Comparison of ENCODE assay signal across 22 mouse cellular contexts in genomic region chr8:125986999-125987589, GRCm38 (mm10). TPM values are rescaled to one million over a fixed set of nuclear protein-coding genes. Genes with fewer than 3 reads are reported as not detected.
A peak's percentile ranks its signal among the peaks of the same experiment; 100 is the strongest.
DNase-seq lines count a peak whose midpoint lies in the region; ATAC-seq and TF ChIP-seq lines count a peak whose summit lies in the region.
"Had no signal": no experiment of that assay in that cellular context is flagged by ENCODE, and none has a peak within 500 bp of the region (broad histone marks: within the 10 kb centered on the region; RNA-seq: fewer than 3 reads in every experiment).

No protein-coding gene starts in this region.

- H3K27me3 ChIP-seq in forebrain, embryonic 10.5 days (ENCODE audit: poor library complexity, severe bottlenecking) = peaks cover 28% of the 10 kb centered on the region
- 0 out of 2 replicates have a peak, but pooled peaks cover 2% of the 10 kb centered on the region for H3K27me3 ChIP-seq in forebrain, embryonic 11.5 days (ENCODE audit: control insufficient read depth, insufficient read depth, low read length)
- no peaks in the 10 kb centered on the region for H3K27me3 ChIP-seq in lung, postnatal 0 days (replicated peaks; ENCODE audit: insufficient read depth, low read length)

- TF ChIP-seq EP300 in lung, postnatal 0 days (IDR thresholded peaks at IDR 0.05) = peak; percentile 89

- no peak overlapping the region for H3K4me2 ChIP-seq in forebrain, embryonic 11.5 days (ENCODE audit: low read depth, low read length, severe bottlenecking)
- no peak overlapping the region for H3K4me2 ChIP-seq in lung, postnatal 0 days (replicated peaks; ENCODE audit: low read depth, low read length)
- H3K4me2 ChIP-seq: heart, embryonic 15.5 days; liver, embryonic 11.5 days; neural tube, embryonic 13.5 days had no signal

- no peaks in the 10 kb centered on the region for H3K9me3 ChIP-seq in forebrain, embryonic 10.5 days
- no peaks in the 10 kb centered on the region for H3K9me3 ChIP-seq in forebrain, embryonic 11.5 days (ENCODE audit: control insufficient read depth, low read length)
- no peaks in the 10 kb centered on the region for H3K9me3 ChIP-seq in lung, postnatal 0 days (ENCODE audit: low read length)
- H3K9me3 ChIP-seq: heart, embryonic 15.5 days; megakaryocyte, embryonic 14.5 days; neural tube, embryonic 13.5 days had no signal

- no peak overlapping the region for H3K4me3 ChIP-seq in forebrain, embryonic 10.5 days
- H3K4me3 ChIP-seq in forebrain, embryonic 11.5 days (ENCODE audit: low read depth, low read length) = no peak overlapping the region
- H3K4me3 ChIP-seq in lung, postnatal 0 days (ENCODE audit: low read depth, low read length) = no peak overlapping the region
- H3K4me3 ChIP-seq: heart, embryonic 15.5 days; megakaryocyte, embryonic 14.5 days; neural tube, embryonic 13.5 days had no signal

- H3K9ac ChIP-seq in forebrain, embryonic 11.5 days (ENCODE audit: low read length) = no peak overlapping the region
- no peak overlapping the region for H3K9ac ChIP-seq in lung, postnatal 0 days (replicated peaks; ENCODE audit: low read depth)
- H3K9ac ChIP-seq: heart, embryonic 15.5 days; neural tube, embryonic 13.5 days had no signal

- peaks cover 17% of the 10 kb centered on the region for H3K4me1 ChIP-seq in forebrain, embryonic 10.5 days
- peaks cover 8% of the 10 kb centered on the region; the same call in 1 of the 2 replicates for H3K4me1 ChIP-seq in forebrain, embryonic 11.5 days (replicated peaks; ENCODE audit: control insufficient read depth, insufficient read depth, low read length)
- H3K4me1 ChIP-seq in lung, postnatal 0 days (ENCODE audit: insufficient read depth, low read depth, low read length) = no peaks in the 10 kb centered on the region
- H3K4me1 ChIP-seq: heart, embryonic 15.5 days; megakaryocyte, embryonic 14.5 days; neural tube, embryonic 13.5 days had no signal

- H3K27ac ChIP-seq in forebrain, embryonic 10.5 days = peak overlapping the region; percentile 70; the same call in 1 of the 2 replicates
- no peak overlapping the region for H3K27ac ChIP-seq in forebrain, embryonic 11.5 days (ENCODE audit: low read depth, low read length)
- no peak overlapping the region for H3K27ac ChIP-seq in lung, postnatal 0 days (ENCODE audit: low read length)
- H3K27ac ChIP-seq: heart, embryonic 15.5 days; neural tube, embryonic 13.5 days had no signal

- 31% methylated on average over 6 of the region's 6 CpGs for WGBS in forebrain, embryonic 10.5 days
- WGBS in forebrain, embryonic 11.5 days = 14% methylated on average over 6 of the region's 6 CpGs
- WGBS in lung, postnatal 0 days = 34% methylated on average over 6 of the region's 6 CpGs

- H3K36me3 ChIP-seq in forebrain, embryonic 10.5 days (replicated peaks) = no peaks in the 10 kb centered on the region
- H3K36me3 ChIP-seq in forebrain, embryonic 11.5 days (ENCODE audit: control insufficient read depth, insufficient read depth, low read length) = no peaks in the 10 kb centered on the region
- H3K36me3 ChIP-seq in lung, postnatal 0 days (ENCODE audit: insufficient read depth, low read length) = no peaks in the 10 kb centered on the region
- H3K36me3 ChIP-seq: heart, embryonic 15.5 days; neural tube, embryonic 13.5 days had no signal

- ATAC-seq in forebrain, embryonic 11.5 days (replicated peaks; ENCODE audit: low FRiP score) = no peak
- ATAC-seq in lung, postnatal 0 days = peak; percentile 81
- ATAC-seq: forebrain, embryonic 14.5 days had no signal

- DNase-seq in forebrain, embryonic 10.5 days (ENCODE audit: extremely low spot score, low spot score) = no peak
- no peak for DNase-seq in forebrain, embryonic 11.5 days (ENCODE audit: low spot score)
- peak; percentile 77 for DNase-seq in lung, postnatal 0 days (ENCODE audit: low spot score)
- no peak for DNase-seq in lung, postnatal 4 days
- peak; percentile 36 for DNase-seq in ZHBTc4 (ENCODE audit: low read depth, low spot score)
- peak; percentile 24 for DNase-seq in lung, postnatal 25 days (ENCODE audit: low spot score)
- no peak for DNase-seq in heart, adult 18-20 months
- no peak for DNase-seq in kidney, adult 18-20 months
- DNase-seq: cerebellum, adult 11-12 months; cerebellum, postnatal 25 days; gastrocnemius, postnatal 14 days; heart, postnatal 4 days; kidney, adult 2 months; kidney, postnatal 25 days; right cerebral cortex, postnatal 25 days; thymus, adult 18-20 months had no signal

- no peak for TF ChIP-seq CTCF in lung, postnatal 0 days (IDR thresholded peaks at IDR 0.05)

RNA-seq across cellular contexts. Expression of gene Kcnk1, which starts 7.9 kb away (rescaled TPM):
- polyA plus RNA-seq in forebrain, embryonic 10.5 days (2016; fragmentation: Nextera tagmentation; extraction: Ambion mirVana) = 11.0 and 12.3 TPM in 2 replicates
- polyA plus RNA-seq in forebrain, embryonic 11.5 days (2014; fragmentation: Nextera tagmentation; extraction: Ambion mirVana) = 8.3 and 8.9 TPM in 2 replicates
- polyA plus RNA-seq in lung, postnatal 0 days (2015; fragmentation: Nextera tagmentation; extraction: Ambion mirVana) = 34.0 and 63.6 TPM in 2 replicates
- 1 to 10 TPM in 1 of 2 experiments, under 1 TPM in 1; 0.45 to 1.0 TPM for total RNA-seq in heart, adult 18-20 months (2021)
- polyA plus RNA-seq: C2C12 had no signal

Comparison
In these comparisons a context has a peak if more than half of its experiments do, and no peak if none do; other contexts are left out.
1. DNase-seq: peak in lung, postnatal 0 days (single experiment), ZHBTc4 (single experiment) and lung, postnatal 25 days (single experiment); none in forebrain, embryonic 10.5 days (single experiment), forebrain, embryonic 11.5 days (single experiment), lung, postnatal 4 days (0 of 2), heart, adult 18-20 months (0 of 2) and kidney, adult 18-20 months (single experiment).